Mouse (Mus musculus) hindbrain, postnatal 0 days (tissue): ENCODE measurements at regions not wholly inside any gene's neighbourhood (a gene's known extent, or its start where the extent isn't known, plus 50 kb on each side); places are given as distances from the start of the nearest gene placed in this dataset.

Experiments
- ATAC-seq: fragments of 200-750 bp; cut with Nextera tagmentation; 2 replicates; pipeline ENCODE4 v1.8.0; 2017; ENCODE audit warnings: mild to moderate bottlenecking, moderate TSS enrichment, moderate library complexity
- DNase-seq: peaks from one replicate; pipeline ENCODE4 v3.0.0-alpha.2; 2015; ENCODE audit warnings: low spot score
- H3K27ac ChIP-seq: fragments of 300-500 bp; sonication (generic); 2 replicates; pipeline ENCODE4 v1.5.1; 2014; ENCODE audit warnings: mild to moderate bottlenecking
- H3K27me3 ChIP-seq: fragments of 300-500 bp; sonication (generic); 2 replicates; pipeline ENCODE4 v1.6.1; 2014; ENCODE audit warnings: low read length, mixed read lengths; ENCODE audit not compliant: insufficient read depth
- H3K36me3 ChIP-seq: fragments of 300-500 bp; sonication (generic); 2 replicates; pipeline ENCODE4 v1.6.1; 2014; ENCODE audit warnings: low read length, mixed read lengths; ENCODE audit not compliant: insufficient read depth
- H3K4me1 ChIP-seq: fragments of 300-500 bp; sonication (generic); 2 replicates; pipeline ENCODE4 v1.6.1; 2014; ENCODE audit warnings: antibody characterized with exemption, low read length, mixed read lengths; ENCODE audit not compliant: insufficient read depth
- H3K4me2 ChIP-seq: fragments of 300-500 bp; sonication (generic); 2 replicates; pipeline ENCODE4 v1.6.1; 2014; ENCODE audit warnings: low read depth, mild to moderate bottlenecking, low read length, moderate library complexity, mixed read lengths
- H3K4me3 ChIP-seq: fragments of 300-500 bp; sonication (generic); 2 replicates; pipeline ENCODE4 v1.5.1; 2014; ENCODE audit warnings: low read length
- H3K9ac ChIP-seq: fragments of 300-500 bp; sonication (generic); replicated peaks from 2 replicates; pipeline ENCODE4 v1.6.1; 2014; ENCODE audit warnings: mild to moderate bottlenecking, low read length, moderate library complexity, mixed read lengths
- H3K9me3 ChIP-seq: fragments of 300-500 bp; sonication (generic); 2 replicates; pipeline ENCODE4 v1.6.1; 2016; ENCODE audit warnings: low read length, mixed read lengths
- CTCF ChIP-seq: IDR thresholded peaks from 2 replicates; pipeline ENCODE4 v1.5.1; 2016; ENCODE audit warnings: antibody characterized with exemption, control low read depth, low read depth
- WGBS: fragments of 180-500 bp; shearing (Covaris S2); extraction: QIAGEN DNeasy Blood & Tissue Kit; methylation state at CpG from one replicate; pipeline ENCODE4 v1.1.7; 2014; 5-methylcytosine and 5-hydroxymethylcytosine counted together

GRCm38 (mm10) chr11:63282541-63282940 is 153.8 kb downstream of the Pmp22 start:
- Histone ChIP-seq H3K4me2 (no peak overlapping the region), H3K27me3 (no peaks in the 10 kb centered on the region), H3K9me3 (no peaks in the 10 kb centered on the region), H3K4me3 (no peak overlapping the region), H3K36me3 (no peaks in the 10 kb centered on the region), H3K9ac (no peak overlapping the region), H3K4me1 (no peaks in the 10 kb centered on the region), H3K27ac (no peak overlapping the region)
- no peak for TF ChIP-seq CTCF
- ATAC-seq (no peak), DNase-seq (no peak)
- 85% methylated on average over 10 of the region's 10 CpGs for WGBS

GRCm38 (mm10) chr11:63286026-63286425 is 157.2 kb downstream of the Pmp22 start:
- 76% methylated on average over 2 of the region's 2 CpGs for WGBS
- Histone ChIP-seq H3K4me2 (no peak overlapping the region), H3K36me3 (no peaks in the 10 kb centered on the region), H3K9me3 (no peaks in the 10 kb centered on the region), H3K27ac (no peak overlapping the region), H3K9ac (no peak overlapping the region), H3K4me3 (no peak overlapping the region), H3K4me1 (no peaks in the 10 kb centered on the region), H3K27me3 (no peaks in the 10 kb centered on the region)
- DNase-seq, result no peak
- no peak for TF ChIP-seq CTCF
- no peak for ATAC-seq

GRCm38 (mm10) chr11:63287766-63288165 is 159.0 kb downstream of the Pmp22 start:
- no peak for ATAC-seq
- DNase-seq, result no peak
- no peaks in the 10 kb centered on the region for H3K36me3 ChIP-seq
- no peak overlapping the region for H3K9ac ChIP-seq
- no peak overlapping the region for H3K4me2 ChIP-seq
- TF ChIP-seq CTCF, result no peak
- H3K27me3 ChIP-seq, result no peaks in the 10 kb centered on the region
- no peak overlapping the region for H3K27ac ChIP-seq
- no peaks in the 10 kb centered on the region for H3K4me1 ChIP-seq
- 46% methylated on average over 2 of the region's 2 CpGs for WGBS
- H3K4me3 ChIP-seq, result no peak overlapping the region
- H3K9me3 ChIP-seq, result no peaks in the 10 kb centered on the region

GRCm38 (mm10) chr11:63290618-63291017 is 161.8 kb downstream of the Pmp22 start:
- ATAC-seq (no peak), DNase-seq (no peak)

GRCm38 (mm10) chr11:63293485-63293884 is 164.7 kb downstream of the Pmp22 start:
- ATAC-seq, result no peak
- H3K36me3 ChIP-seq, result no peaks in the 10 kb centered on the region
- no peak overlapping the region for H3K27ac ChIP-seq
- no peaks in the 10 kb centered on the region for H3K4me1 ChIP-seq
- TF ChIP-seq CTCF, result no peak
- no peaks in the 10 kb centered on the region for H3K9me3 ChIP-seq
- no peak overlapping the region for H3K9ac ChIP-seq
- no peaks in the 10 kb centered on the region for H3K27me3 ChIP-seq
- H3K4me3 ChIP-seq, result no peak overlapping the region
- no peak overlapping the region for H3K4me2 ChIP-seq
- DNase-seq, result no peak
- 81% methylated on average over 4 of the region's 4 CpGs for WGBS

More at GRCm38 (mm10) chr11:63290618-63291017, 161.8 kb downstream of the Pmp22 start:
- H3K36me3 ChIP-seq, result no peaks in the 10 kb centered on the region
- 67% methylated on average over 13 of the region's 13 CpGs for WGBS
- no peaks in the 10 kb centered on the region for H3K9me3 ChIP-seq
- H3K27ac ChIP-seq, result no peak overlapping the region
- H3K9ac ChIP-seq, result no peak overlapping the region
- H3K4me2 ChIP-seq, result no peak overlapping the region
- no peak for TF ChIP-seq CTCF
- H3K4me1 ChIP-seq, result no peaks in the 10 kb centered on the region
- H3K4me3 ChIP-seq, result no peak overlapping the region
- H3K27me3 ChIP-seq, result no peaks in the 10 kb centered on the region

GRCm38 (mm10) chr11:63294476-63294875 is 165.7 kb downstream of the Pmp22 start:
- Histone ChIP-seq H3K4me1 (no peaks in the 10 kb centered on the region), H3K36me3 (no peaks in the 10 kb centered on the region), H3K9ac (no peak overlapping the region), H3K9me3 (no peaks in the 10 kb centered on the region), H3K27ac (no peak overlapping the region), H3K4me3 (no peak overlapping the region), H3K4me2 (no peak overlapping the region), H3K27me3 (no peaks in the 10 kb centered on the region)
- WGBS, result 82% methylated on average over 3 of the region's 3 CpGs
- TF ChIP-seq CTCF, result no peak
- ATAC-seq, result no peak
- no peak for DNase-seq

GRCm38 (mm10) chr11:63296476-63296875 is 167.7 kb downstream of the Pmp22 start:
- Histone ChIP-seq H3K27me3 (no peaks in the 10 kb centered on the region), H3K4me2 (no peak overlapping the region), H3K9me3 (no peaks in the 10 kb centered on the region), H3K27ac (no peak overlapping the region), H3K36me3 (no peaks in the 10 kb centered on the region), H3K4me1 (no peaks in the 10 kb centered on the region), H3K9ac (no peak overlapping the region), H3K4me3 (no peak overlapping the region)
- no peak for DNase-seq
- TF ChIP-seq CTCF, result no peak
- 65% methylated on average over 3 of the region's 3 CpGs for WGBS
- ATAC-seq, result no peak
